Mouse (Mus musculus): Measurements from ENCODE around the gene Rbms1. TPM values are rescaled to one million over a fixed set of nuclear protein-coding genes. Genes with fewer than 3 reads are reported as not detected.

The Rbms1 gene
- total RNA-seq, 2 experiments from 2014 or later: 36.7 to 51.8 TPM

- intact Hi-C loops (cut with DNase I): no loop called here
- DNase-seq: no peak
Measured at GRCm38 (mm10) chr2:60879966-60880788, 82.8 kb downstream of the Rbms1 start.

GRCm38 (mm10) chr2:60879141-60879818 lies 83.7 kb downstream of the Rbms1 start:
- no peak for DNase-seq
- intact Hi-C loops (cut with DNase I): no loop called here

- intact Hi-C loops (cut with DNase I): no loop called here
Measured at GRCm38 (mm10) chr2:60877543-60878386, 85.2 kb downstream of the Rbms1 start.

GRCm38 (mm10) chr2:60876891-60877290 lies 86.1 kb downstream of the Rbms1 start:
- no peak for DNase-seq
- intact Hi-C loops (cut with DNase I): no loop called here

More at GRCm38 (mm10) chr2:60877543-60878386, 85.2 kb downstream of the Rbms1 start:
- DNase-seq: no peak

GRCm38 (mm10) chr2:60872095-60872811 lies 90.7 kb downstream of the Rbms1 start:
- intact Hi-C loops (cut with DNase I): no loop called here
- no peak for DNase-seq

GRCm38 (mm10) chr2:60871001-60871400 lies 92.0 kb downstream of the Rbms1 start:
- DNase-seq: no peak
- intact Hi-C loops (cut with DNase I): no loop called here

- DNase-seq: no peak
Measured at GRCm38 (mm10) chr2:60870450-60870849, 92.5 kb downstream of the Rbms1 start.

GRCm38 (mm10) chr2:60869001-60869743 lies 93.8 kb downstream of the Rbms1 start:
- intact Hi-C loops (cut with DNase I): no loop called here
- no peak for DNase-seq

More at GRCm38 (mm10) chr2:60870450-60870849, 92.5 kb downstream of the Rbms1 start:
- intact Hi-C loops (cut with DNase I): no loop called here

- intact Hi-C loops (cut with DNase I): no loop called here
- no peak for DNase-seq
Measured at GRCm38 (mm10) chr2:60868060-60868662, 94.8 kb downstream of the Rbms1 start.

GRCm38 (mm10) chr2:60867304-60867703 lies 95.7 kb downstream of the Rbms1 start:
- no peak for DNase-seq
- intact Hi-C loops (cut with DNase I): no loop called here

GRCm38 (mm10) chr2:60865869-60866268 lies 97.1 kb downstream of the Rbms1 start:
- no peak for DNase-seq
- intact Hi-C loops (cut with DNase I): no loop called here

GRCm38 (mm10) chr2:60864977-60865376 lies 98.0 kb downstream of the Rbms1 start:
- intact Hi-C loops (cut with DNase I): no loop called here

GRCm38 (mm10) chr2:60864256-60864795 lies 98.7 kb downstream of the Rbms1 start:
- intact Hi-C loops (cut with DNase I): no loop called here
- DNase-seq: no peak

More at GRCm38 (mm10) chr2:60864977-60865376, 98.0 kb downstream of the Rbms1 start:
- DNase-seq: no peak

GRCm38 (mm10) chr2:60863827-60864226 lies 99.2 kb downstream of the Rbms1 start:
- DNase-seq: peak; percentile 46
- intact Hi-C loops (cut with DNase I): no loop called here

- intact Hi-C loops (cut with DNase I): no loop called here
- DNase-seq: no peak
Measured at GRCm38 (mm10) chr2:60862913-60863711, 99.9 kb downstream of the Rbms1 start.

- intact Hi-C loops (cut with DNase I): no loop called here
- no peak for DNase-seq
Measured at GRCm38 (mm10) chr2:60858116-60858515, 104.9 kb downstream of the Rbms1 start.

- no peak for DNase-seq
- intact Hi-C loops (cut with DNase I): no loop called here
Measured at GRCm38 (mm10) chr2:60856097-60856496, 106.9 kb downstream of the Rbms1 start.

GRCm38 (mm10) chr2:60855006-60855405 lies 108.0 kb downstream of the Rbms1 start:
- no peak for DNase-seq
- intact Hi-C loops (cut with DNase I): no loop called here

Data from left cerebral cortex, postnatal 4 days (tissue).